Mouse (Mus musculus) left cerebral cortex, adult 8-10 months (tissue): ENCODE results near the gene Nek10. TPM values are rescaled to one million over a fixed set of nuclear protein-coding genes. Genes with fewer than 3 reads are reported as not detected.
"Not testable (repeated sequence)": the region's sequence is repeated elsewhere in the genome, so short reads cannot be mapped to it uniquely, and the experiment has no call there.

Source experiments
- DNase-seq, 2 experiments: peaks; one replicate each; pipeline ENCODE4 v3.0.0; 2022; ENCODE audit warnings: low spot score in 2 of 2
- total RNA-seq, 4 experiments: library from RNA; stranded (reverse); gene quantifications; 2 replicates each; pipeline ENCODE4 v1.2.4; 2022

Nek10 gene
- 1 to 10 TPM; 1.4 to 3.1 (median 2.4) TPM for total RNA-seq

DNA sequence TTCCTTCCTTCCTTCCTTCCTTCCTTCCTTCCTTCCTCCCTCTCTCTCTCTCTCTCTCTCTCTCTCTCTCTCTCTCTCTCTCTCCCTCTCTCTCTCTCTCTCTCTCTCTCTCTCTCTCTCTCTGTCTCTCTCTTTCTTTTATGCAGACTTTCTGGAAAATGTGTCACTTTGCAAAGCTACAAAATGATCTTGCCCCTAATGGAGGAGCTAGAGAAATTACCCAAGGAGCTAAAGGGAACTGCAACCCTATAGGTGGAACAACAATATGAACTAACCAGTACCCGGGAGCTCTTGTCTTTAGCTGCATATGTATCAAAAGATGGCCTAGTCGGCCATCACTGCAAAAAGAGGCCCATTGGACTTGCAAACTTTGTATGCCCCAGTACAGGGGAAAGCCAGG lies at the start of gene Nek10:
Gene Nek10 (plus strand): TSS at position 301 of the 400 bp plus-strand sequence.
- not testable (repeated sequence) for DNase-seq

DNA sequence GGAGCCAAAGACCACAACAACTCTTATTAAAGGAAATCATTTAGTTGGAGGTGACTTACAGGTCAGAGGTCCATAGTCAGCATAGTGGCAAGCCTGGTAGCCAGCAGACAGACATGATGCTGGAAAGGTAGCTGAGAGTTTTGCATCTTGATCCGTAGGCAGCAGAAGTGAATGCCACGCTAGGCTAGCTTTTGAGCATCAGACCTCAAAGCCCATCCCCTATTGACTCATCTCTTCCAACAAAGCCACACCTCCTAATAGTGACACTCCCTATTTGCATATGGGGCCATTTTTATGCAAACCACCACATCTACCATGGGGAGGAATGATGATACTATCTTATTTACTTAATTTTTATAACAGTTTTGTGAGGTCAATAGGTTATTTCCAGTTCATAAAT lies 22.0 kb upstream of the Nek10 start:
- no peak for DNase-seq

DNA sequence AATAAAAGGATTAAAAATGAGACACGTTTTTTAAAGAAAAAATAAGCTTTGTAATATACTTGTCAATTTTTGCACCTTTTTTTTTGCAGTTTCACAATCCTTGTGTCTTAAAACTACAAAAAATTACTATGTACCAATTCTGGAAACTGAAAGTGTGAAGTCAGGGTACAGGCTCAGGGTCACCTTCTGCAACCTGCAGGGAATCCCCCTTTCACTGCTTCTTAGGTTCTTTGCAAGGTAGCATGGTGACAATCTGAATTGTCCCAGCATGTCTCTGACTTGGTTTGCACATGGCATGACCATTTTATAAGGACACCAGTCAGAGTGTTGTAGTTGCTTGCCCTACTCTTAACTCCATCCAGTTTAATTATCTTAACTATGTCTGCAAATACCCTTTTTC lies 19.0 kb upstream of the Nek10 start:
- no peak for DNase-seq

DNA sequence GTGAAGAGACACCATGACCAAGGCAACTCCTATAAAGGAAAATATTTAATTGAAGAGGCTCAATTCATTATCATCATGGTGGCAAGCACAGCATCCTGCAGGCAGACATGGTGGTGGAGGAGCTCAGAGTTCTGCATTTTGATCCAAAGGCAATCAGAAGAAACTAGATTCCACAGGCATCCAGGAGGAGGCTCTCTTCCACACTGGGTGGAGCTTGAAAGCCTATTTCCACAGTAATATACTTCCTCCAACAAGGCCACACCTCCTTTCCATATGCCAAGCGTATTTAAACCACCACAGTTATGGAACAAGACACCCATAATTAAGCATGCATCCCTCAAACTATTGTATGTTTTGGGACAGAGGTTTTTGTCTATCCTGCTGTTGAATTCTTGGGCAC lies 16.2 kb upstream of the Nek10 start:
- no peak for DNase-seq

DNA sequence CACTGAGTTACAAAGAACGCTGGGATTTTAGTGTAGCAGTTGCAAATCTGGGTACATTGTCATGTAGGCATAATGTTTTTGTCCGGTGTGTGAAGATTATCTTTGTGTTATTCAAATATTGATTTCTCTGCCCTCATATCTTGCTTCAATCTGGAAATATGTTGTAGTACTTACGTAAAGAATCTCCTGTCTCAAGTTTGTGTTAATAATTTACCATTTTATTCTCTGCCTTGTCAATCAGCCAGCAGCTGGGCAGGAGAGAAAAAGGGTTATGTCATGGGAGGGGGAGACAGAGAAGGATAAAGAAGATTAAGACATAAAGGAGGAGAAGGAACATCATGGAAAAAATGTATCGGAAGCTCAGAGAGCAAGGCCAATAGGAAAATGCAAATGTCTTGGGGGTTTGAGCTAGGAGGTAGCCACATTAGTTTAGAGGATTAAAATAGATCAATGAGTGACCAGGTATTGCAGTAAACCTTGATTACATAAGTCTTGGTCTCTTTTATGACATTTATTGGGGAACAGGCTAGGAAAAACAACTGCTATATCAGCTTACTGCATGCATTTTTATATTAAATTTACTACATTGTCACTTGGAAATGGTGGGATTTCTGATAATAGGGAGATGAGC lies 13.3 kb upstream of the Nek10 start:
- DNase-seq: no peak

DNA sequence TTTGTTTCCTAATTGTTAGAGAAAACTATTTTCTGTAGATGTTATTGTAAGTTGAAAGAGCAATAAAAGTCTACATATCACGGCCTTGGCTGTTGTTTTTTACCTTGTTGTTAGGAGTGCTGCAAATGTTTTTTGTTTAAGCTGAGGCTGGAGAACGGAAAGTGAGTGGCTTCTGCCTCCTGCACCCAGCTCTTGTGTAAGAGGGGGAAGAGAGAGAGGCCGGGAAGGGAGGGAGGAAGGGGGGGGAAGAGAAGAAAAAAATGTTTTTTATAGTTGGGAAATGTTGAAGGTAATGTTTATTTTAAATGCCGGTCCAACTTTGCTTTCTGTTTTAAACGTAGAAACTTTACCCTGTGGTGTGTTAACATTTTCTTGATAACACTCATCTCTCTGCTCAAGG lies 3.4 kb upstream of the Nek10 start:
- DNase-seq: no peak

DNA sequence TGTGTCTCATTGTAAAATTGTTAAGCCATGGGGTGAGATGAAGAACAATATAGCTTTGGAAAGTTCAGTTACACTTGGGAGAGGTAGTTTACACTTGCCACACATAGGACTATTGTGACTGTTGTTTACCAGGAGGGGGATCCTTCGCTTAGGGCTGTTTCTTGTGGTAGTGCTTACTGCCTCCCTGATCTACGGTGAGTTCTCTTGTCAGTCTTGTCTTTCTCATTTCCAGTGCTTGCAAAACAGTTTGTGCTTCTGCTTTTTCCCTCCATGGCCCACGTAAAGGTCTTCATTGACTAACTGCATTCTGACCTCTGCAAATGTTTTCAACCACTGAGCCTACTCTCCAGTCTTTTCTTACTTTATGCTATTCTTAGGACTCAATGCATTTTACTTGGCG lies 2.9 kb upstream of the Nek10 start:
- DNase-seq: no peak

DNA sequence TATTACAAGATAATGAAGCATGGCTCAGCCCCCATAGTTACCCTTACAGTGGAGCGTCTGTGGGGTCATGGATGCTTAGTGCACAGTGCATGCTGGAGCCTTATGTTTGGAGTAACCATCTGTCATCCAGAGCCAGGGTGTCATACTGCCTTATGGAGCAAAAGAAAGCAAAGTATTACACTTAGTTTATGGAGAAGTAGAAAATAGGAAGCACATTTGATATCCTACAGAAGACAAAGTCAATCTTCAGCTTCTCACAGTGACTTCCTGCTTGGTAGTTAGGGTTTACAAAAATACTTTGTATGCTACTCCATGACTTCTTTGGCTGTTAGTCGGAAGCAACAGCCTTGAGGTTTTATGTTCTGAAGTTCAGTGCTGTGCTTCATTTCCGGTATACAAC lies 2.4 kb upstream of the Nek10 start:
- DNase-seq: no peak

DNA sequence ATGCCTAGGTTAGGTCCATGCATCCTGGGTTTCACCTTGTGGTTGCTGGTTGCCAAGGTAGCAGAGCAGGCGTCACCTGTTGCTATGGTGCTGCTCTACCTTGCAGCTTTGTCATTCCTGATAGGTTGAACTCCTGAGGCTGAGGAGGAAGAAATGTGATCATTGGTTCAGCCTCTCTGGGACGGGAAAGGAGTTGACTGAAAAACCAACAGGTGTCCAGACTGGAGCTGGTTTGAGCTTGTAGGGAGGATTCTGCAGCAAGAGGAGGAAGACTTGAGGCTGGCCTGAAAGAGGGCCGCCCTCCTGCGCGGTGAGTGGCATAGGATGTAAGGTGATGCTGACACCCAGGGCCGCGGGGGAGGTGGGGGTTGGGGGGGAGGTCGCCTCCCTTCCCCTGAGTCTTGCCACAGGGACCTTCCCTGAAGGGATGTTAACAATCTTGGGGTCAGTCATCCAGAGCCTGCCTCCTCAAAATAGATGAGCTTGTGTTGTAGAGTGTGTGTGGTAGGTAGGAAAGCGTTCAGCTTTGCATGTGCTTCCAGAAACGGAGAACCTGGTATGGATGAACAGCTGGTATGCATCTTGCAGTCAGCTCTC lies 804 bp downstream of the Nek10 start:
- DNase-seq: peak; percentile 2 to 46

DNA sequence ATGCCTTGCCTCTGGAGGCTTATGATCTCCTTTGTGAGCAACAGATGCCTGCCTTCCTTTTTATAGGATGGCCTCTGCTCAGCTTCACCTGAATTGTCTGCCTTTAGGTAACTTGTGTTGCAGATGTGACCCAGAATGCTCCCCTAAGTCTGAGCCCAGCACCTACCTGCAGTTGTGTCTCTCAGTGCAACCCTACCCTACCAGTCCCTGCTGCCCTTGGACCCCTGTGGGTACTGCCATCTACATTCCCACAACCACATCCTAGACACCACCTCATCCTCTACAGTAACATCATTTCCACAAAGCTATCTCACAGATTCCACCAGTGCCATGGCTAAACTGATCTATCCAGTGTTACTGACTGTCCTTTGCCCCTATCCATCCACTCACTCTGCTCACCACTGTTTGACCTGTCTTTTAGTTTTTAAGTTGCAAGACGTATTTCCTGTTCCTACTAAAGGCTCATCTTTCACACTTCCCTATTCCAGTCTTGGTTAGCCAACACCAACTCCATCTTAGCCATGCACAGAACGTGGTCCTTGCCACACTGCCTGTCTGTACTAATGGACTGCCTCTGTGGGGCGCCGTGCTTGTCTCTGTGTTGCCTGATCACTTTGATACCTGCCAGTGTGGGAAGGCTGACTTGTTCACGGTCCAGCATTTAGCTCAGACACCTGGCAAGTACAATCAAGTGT lies 1.4 kb downstream of the Nek10 start:
- DNase-seq: no peak

DNA sequence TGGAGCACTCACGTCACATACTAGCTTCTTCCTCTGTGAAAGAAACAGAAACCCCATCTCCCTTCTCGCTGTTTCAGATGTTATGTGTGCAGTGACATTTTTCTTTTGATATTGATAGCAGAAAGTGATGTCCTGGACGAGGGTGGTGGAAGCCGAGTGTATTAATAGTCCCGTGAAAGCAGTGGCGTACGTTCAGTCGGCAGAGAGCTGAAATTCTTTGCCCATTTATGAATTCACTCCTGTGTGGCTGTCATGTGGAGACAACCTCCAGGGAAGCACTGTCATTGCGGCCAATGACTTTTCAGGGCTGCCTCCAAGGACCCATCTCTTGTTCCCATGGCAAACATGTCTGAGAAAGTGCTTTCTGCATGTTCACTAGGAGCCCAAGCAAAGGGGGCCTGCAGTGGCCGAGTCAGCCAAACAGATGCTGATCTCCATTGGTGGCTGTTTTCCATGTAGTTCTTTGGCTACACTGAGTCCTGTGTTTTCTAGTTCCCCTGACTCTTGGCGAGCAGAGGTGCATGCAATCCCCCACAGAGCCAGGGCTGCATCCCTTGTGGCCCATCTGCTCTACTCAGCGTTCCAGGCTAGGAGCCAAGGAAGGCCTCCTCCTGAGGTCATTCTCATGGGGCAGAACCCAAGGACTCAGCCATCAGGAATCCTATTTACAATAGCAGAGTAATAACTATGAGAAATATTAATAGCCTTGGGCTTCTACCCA lies 29.5 kb downstream of the Nek10 start:
- peak in 1 of 2 experiments; percentile 27 for DNase-seq

DNA sequence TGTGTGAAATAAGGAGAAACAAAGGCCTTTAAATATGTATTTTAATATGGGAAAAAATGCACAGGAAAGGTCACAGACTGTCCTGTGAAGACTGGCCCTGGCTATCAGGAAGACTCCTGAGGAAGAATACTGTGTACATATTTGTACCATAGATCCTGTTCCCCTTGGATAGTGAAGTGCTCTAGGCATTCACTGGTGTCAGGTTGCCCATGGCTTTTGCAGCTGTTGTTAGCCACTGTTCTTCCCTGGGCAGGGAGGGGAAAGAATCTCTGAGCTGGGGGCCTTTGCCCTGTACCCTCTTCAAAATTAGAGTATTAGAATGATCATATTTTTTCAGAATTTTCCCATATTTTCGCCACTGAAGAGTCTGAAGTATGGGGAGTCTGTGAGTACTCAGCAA lies 30.3 kb downstream of the Nek10 start:
- no peak for DNase-seq

DNA sequence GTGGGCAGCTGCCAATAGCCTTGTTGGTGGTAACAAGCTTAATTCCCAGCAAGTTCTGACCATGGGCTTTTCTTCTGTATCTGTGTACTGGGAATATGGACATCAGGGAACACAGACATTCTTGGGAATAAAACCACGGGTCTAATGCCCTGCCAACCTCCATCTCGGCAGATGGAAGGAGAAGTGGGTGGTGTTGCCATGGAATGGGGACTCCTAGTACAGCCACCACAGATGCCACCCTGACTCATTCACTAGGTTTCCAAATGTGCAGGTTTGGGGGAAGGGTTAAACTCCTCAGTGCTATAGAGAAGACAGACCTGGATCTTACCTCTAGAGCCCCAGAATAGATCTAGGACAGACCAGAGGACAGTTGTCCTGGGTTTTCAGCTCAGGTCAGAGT lies 31.1 kb downstream of the Nek10 start:
- peak in 1 of 2 experiments; percentile 27 for DNase-seq

DNA sequence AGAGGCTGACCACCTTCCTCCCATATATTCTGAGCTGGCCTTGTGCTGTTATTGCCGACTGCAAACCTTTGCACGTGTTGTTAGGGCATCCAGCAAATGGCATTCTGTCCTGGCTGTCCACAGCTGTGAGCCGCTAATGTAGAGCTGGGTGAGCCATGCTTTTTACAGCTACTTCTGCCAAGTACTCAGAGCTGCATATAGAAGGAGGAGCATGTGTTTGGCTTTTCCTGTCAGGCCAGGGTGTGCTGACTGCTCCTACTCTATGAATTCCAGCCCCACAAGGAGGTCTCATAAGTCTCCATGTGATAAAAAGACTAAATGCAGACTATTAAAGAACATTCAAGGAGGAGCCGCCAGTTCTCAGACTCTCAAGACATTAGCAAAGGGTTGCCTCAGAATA lies 34.4 kb downstream of the Nek10 start:
- no peak for DNase-seq

DNA sequence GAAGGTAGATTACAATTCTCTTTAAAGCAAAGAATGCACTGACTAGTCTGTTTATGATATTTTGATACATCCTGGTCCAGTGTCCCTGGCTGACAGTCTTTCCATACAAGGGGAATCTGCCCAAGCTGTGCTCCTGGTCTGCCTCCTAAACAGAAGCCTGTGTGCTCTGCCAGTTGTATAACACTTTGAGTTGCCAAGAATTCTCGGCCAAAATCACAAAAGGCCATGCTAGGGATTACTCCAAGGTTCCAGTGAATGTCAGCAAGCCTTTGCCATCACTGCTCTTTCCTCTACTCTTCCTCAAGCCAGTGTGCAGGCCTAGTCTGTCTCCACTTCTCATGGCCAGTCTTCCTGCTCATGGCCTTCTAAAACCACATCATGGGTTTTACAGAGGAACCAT lies 34.9 kb downstream of the Nek10 start:
- DNase-seq: no peak

DNA sequence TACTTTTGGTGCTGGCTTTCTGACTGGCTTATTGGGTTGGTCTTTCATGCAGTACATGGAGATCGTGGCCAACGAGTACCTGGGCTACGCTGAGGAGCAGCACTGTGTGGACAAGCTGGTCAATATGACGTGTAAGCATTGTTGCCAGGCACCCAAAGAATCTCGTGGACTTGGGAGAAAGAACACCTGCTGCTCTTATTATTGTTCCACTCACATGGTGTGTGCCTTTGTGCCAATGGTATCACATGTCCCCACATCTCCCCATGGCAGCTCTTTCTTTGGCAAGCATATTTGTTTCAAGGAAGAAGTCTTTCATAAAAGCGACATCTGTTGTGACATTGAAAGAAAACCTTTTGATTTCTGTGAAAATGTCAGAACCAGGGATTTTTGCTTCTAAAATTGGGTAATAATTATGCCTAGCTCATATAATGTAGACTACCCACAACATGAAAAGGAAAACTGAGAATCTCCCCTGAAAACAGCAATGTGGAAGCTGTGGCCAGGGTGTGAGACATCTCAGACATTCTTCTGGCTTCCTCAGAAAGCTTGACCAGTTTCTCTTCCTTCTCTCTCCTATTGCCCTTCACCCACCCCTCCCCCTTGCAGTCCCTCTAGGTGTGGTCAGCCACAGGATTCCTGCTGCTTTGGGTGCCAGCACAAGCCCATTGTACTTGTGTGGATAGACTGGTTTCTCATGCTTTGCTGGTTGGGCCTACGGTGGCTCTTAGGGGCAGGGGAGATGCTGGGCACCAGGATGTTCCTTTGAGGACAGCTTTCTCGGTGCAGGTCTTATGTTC lies 39.7 kb downstream of the Nek10 start:
- DNase-seq: no peak

DNA sequence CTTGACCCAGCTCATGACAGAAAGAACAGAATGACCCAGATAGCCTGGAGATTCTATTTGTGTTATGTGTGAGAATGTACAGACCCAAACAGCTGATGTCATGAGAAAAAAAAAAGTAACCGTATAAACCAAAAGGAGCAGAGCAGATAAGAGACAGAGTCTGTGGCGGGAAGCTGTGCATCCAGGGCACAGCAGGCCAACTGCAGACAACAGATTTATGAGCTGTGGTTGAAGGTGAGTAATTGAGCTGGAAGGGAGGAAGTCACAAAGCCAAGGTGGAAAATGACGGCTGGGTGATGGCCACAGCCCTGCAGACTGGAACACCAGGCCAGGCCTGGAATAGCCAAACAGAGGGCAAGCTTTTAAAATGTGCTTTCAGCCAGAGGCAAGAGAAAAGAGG lies 49.6 kb downstream of the Nek10 start:
- no peak for DNase-seq

DNA sequence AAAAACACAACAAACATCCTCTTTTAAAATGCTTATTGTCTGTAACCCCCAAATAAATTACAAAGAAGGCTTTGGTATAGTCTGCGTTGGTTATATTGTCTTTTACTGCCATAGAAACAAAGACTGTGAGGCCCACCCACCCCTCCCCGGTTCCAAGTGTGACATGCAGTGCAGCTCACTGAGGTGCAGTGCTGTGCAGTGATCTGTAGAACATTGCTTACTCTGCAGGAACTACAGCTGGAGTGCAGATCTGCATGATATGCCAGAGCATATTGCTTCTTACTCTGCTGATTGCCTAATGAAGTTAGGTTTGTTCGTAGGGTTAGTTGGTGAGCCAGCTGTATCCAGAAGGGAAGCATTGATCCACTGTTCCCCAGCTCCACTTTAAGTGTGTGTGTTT lies 57.1 kb downstream of the Nek10 start:
- DNase-seq: no peak

DNA sequence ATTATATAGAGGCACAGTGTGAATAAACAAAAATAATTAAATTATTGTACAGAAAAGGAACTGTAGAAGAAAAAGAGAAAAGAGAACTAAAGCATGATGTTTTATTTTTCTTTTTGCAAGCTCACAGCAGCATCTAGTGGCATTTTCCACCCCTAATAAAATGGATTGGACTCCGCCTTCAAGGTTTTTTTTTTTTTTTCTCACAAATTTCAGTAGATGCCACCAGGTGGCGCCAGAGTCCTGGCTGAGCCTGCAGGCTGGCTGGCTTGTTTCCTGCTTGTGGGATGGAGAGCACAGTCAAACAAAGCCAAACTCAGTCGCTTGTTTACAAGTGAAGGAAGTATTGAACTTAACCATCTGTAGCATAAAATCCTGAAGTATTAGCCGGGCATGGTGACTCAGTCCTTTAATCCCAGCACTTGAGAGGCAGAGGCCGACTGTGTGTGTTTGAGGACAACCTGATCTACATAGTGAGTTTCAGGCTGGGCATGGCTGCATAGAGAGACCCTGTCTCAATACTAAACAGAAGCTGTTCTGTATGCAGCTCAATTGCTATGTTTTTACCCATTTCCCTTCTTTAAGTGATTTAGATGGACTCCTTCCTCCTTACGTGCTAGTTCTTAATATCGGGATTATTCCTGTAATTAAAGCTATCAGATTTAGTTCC lies 60.6 kb downstream of the Nek10 start:
- DNase-seq: peak; percentile 43 to 47

DNA sequence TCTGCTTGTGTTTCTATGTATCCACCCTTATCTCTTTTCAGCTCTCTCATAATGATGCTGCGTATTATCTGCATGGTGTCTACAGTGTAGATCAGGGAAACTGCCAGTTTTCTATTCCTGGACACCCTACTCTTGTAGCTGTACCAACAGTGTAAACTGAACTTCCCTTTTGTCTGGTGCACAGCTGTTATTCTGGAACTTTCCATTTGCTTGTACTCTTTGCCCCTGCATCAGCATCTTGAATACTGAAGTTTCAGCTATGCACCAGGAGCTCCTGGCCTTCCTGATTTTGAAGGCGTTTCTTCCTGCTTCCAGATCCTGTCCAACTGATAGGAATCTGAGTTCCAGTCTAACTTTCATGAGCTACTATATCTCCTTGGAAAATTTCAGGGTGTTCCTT lies 66.0 kb downstream of the Nek10 start:
- no peak for DNase-seq

DNA sequence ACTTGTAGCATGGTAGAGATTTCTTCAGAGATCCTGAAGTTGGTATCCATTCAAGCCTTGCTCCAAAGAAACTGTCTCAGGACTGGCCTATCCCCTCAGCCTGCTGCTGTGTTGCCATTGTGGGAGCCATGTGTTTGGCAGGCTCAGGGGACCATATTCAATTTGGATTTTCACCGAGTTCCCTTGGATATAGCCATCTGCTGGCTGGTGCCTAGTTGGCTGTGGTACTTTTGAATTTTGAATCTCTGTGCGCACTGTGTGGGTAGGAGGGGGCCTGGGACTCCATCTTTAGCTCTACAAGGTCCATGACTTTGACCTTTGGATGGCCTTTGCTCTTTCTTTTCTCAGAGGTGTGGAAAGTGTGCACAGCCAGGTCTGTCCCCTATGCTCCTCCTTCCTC lies 66.8 kb downstream of the Nek10 start:
- DNase-seq: no peak
